Mouse (Mus musculus) forebrain, embryonic 15.5 days (tissue): ENCODE measurements around the gene Cxcl15. TPM values are rescaled to one million over a fixed set of nuclear protein-coding genes. Genes with fewer than 3 reads are reported as not detected.

Experiments
- microRNA-seq: library from miRNA; unstranded; fragments of <30 nt; microRNA quantifications from one replicate; pipeline ENCODE4, GENCODE M21; 2016
- polyA plus RNA-seq: library from polyadenylated mRNA; unstranded; fragments of >200 nt; fragmentation: Nextera tagmentation; extraction: Ambion mirVana; gene quantifications from 2 replicates; pipeline ENCODE4 v1.2.1, GENCODE M21; 2015

The Cxcl15 gene
- polyA plus RNA-seq, 1 experiment from 2014 or later, result not detected

Small RNA genes lying within 50 kb of the gene (microRNA-seq; reads per million reads assigned to microRNA genes)
- not detected for gene Gm24322

Other genes with a start within 250 kb of the Cxcl15 start
- 0.10 TPM in 1 of 2 replicates, not detected in the other for gene 5830473C10Rik, start 233.4 kb upstream of the Cxcl15 start, polyA plus RNA-seq
- 0.14 and 0.43 TPM in 2 replicates for gene Rassf6, start 153.9 kb upstream of the Cxcl15 start, polyA plus RNA-seq
- gene Cxcl5, start 35.2 kb upstream of the Cxcl15 start, polyA plus RNA-seq, result 0.10 TPM in 1 of 2 replicates, not detected in the other
- 0.52 and 1.0 TPM in 2 replicates for gene Ppbp, start 26.0 kb upstream of the Cxcl15 start, polyA plus RNA-seq
- 28.0 and 30.4 TPM in 2 replicates for gene Pf4, start 22.1 kb upstream of the Cxcl15 start, polyA plus RNA-seq
- not detected in 2 replicates for gene Cxcl3, start 8.4 kb upstream of the Cxcl15 start, polyA plus RNA-seq
- gene Cxcl1, start 96.7 kb downstream of the Cxcl15 start, polyA plus RNA-seq, result 0.24 TPM in 1 of 2 replicates, not detected in the other
- gene Cxcl2, start 109.3 kb downstream of the Cxcl15 start, polyA plus RNA-seq, result not detected in 2 replicates
- 69.0 and 70.5 TPM in 2 replicates for gene Mthfd2l, start 136.6 kb downstream of the Cxcl15 start, polyA plus RNA-seq
- gene Epgn, start 232.9 kb downstream of the Cxcl15 start, polyA plus RNA-seq, result 0.19 and 0.31 TPM in 2 replicates